Mouse (Mus musculus) liver, adult 2 months (tissue): Measurements from ENCODE around the gene 1700093K21Rik. TPM values are rescaled to one million over a fixed set of nuclear protein-coding genes. Genes with fewer than 3 reads are reported as not detected.
A peak's percentile ranks its signal among the peaks of the same experiment; 100 is the strongest.

Experiments used
- DNase-seq: peaks from one replicate; pipeline ENCODE4 v3.0.0-alpha.2; 2011; ENCODE audit warnings: low read depth, low spot score; ENCODE audit errors: extremely low read depth
- H3K27ac ChIP-seq: fragments of 200-500 bp; replicated peaks from 2 replicates; pipeline ENCODE4 v1.5.1; 2012; ENCODE audit warnings: low read depth, mild to moderate bottlenecking, control low read depth, inconsistent platforms, low read length; ENCODE audit not compliant: insufficient read depth
- H3K27me3 ChIP-seq: fragments of 200-500 bp; 2 replicates; pipeline ENCODE4 v1.6.1; 2012; ENCODE audit warnings: mild to moderate bottlenecking, moderate library complexity, low read length, inconsistent platforms; ENCODE audit not compliant: control insufficient read depth, insufficient read depth
- H3K36me3 ChIP-seq: fragments of 200-500 bp; 2 replicates; pipeline ENCODE4 v1.6.1; 2012; ENCODE audit warnings: low read length, inconsistent platforms; ENCODE audit not compliant: control insufficient read depth, insufficient read depth
- H3K4me1 ChIP-seq: fragments of 200-500 bp; 2 replicates; pipeline ENCODE4 v1.6.1; 2011; ENCODE audit warnings: low read length; ENCODE audit not compliant: control insufficient read depth, insufficient read depth
- H3K4me3 ChIP-seq: fragments of 200-500 bp; 2 replicates; pipeline ENCODE4 v1.5.1; 2011; ENCODE audit warnings: low read depth, mild to moderate bottlenecking, control low read depth, low read length, moderate library complexity; ENCODE audit not compliant: insufficient read depth
- H3K79me2 ChIP-seq: fragments of 200-500 bp; 2 replicates; pipeline ENCODE4 v1.6.1; 2012; ENCODE audit warnings: inconsistent platforms, mild to moderate bottlenecking, low read length, moderate library complexity; ENCODE audit not compliant: control insufficient read depth, insufficient read depth
- H3K9ac ChIP-seq: fragments of 200-500 bp; 2 replicates; pipeline ENCODE4 v1.6.1; 2012; ENCODE audit warnings: low read depth, mild to moderate bottlenecking, control low read depth, inconsistent platforms, low read length
- CTCF ChIP-seq: fragments of 200-500 bp; IDR thresholded peaks from 2 replicates; pipeline ENCODE4 v1.5.1; 2011; ENCODE audit warnings: low read depth, low read length, control low read depth
- POLR2A ChIP-seq: fragments of 200-500 bp; IDR thresholded peaks from 2 replicates; pipeline ENCODE4 v1.6.1; 2011; ENCODE audit warnings: low read length, control low read depth; ENCODE audit not compliant: insufficient read depth; ENCODE audit errors: extremely low read depth
- WGBS: fragments of 180-500 bp; shearing (Covaris S2); methylation state at CpG from one replicate; pipeline ENCODE4 v1.1.7; 2018; 5-methylcytosine and 5-hydroxymethylcytosine counted together
- polyA plus RNA-seq: library from polyadenylated mRNA; depleted of rRNA; stranded (reverse); fragments of >200 nt; gene quantifications from 2 replicates; pipeline ENCODE4 v1.2.3, GENCODE M21; 2012; rRNA removed
- total RNA-seq: library from RNA; depleted of rRNA; stranded (reverse); fragments of >200 nt; gene quantifications from 2 replicates; pipeline ENCODE4 v1.2.3, GENCODE M21; 2014; rRNA removed

Gene 1700093K21Rik
- total and polyA plus RNA-seq, 2 experiments: not detected

- no peak for DNase-seq
- no peak overlapping the region for H3K27ac ChIP-seq
- no peak overlapping the region for H3K4me3 ChIP-seq
- peaks cover 18% of the 10 kb centered on the region for H3K4me1 ChIP-seq
- no peaks in the 10 kb centered on the region for H3K27me3 ChIP-seq
- H3K36me3 ChIP-seq: peaks cover 22% of the 10 kb centered on the region
- H3K79me2 ChIP-seq: peaks cover 13% of the 10 kb centered on the region
- 44% methylated on average over 6 of the region's 6 CpGs for WGBS
- H3K9ac ChIP-seq: peak overlapping the region; percentile 29; the same call in 1 of the 2 replicates
- TF ChIP-seq POLR2A (no peak), CTCF (no peak)
These were observed 24.3 kb downstream of the 1700093K21Rik start for GRCm38 (mm10) chr11:23496661-23497060.

DNA sequence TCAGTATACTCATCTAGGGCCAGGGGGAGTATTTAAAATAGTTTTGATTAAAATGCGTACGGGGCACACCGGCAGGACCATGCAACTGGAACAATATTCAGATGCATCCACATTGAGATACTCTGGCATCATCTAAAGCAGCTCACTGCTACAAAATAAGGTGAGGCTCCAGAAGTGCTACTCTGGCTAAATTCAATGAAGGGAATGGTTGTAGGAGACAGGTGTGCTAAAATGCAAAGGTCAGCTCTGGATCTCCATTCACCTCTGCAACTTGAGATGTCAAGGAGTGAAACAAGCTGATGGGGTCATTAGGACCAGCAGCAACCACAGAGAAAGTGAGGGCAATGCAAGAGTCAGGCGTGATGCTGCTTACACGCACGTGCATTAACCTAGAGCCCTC, 25.7 kb downstream of the 1700093K21Rik start:
- 94% methylated on average over 6 of the region's 6 CpGs for WGBS
- no peak for DNase-seq
- Histone ChIP-seq H3K79me2 (peaks cover 13% of the 10 kb centered on the region), H3K4me3 (no peak overlapping the region), H3K9ac (no peak overlapping the region), H3K27ac (no peak overlapping the region), H3K27me3 (no peaks in the 10 kb centered on the region), H3K36me3 (peaks cover 37% of the 10 kb centered on the region), H3K4me1 (peaks cover 18% of the 10 kb centered on the region)
- TF ChIP-seq POLR2A: no peak
- no peak for TF ChIP-seq CTCF

- no peak overlapping the region for H3K27ac ChIP-seq
- DNase-seq: no peak
- no peak overlapping the region for H3K4me3 ChIP-seq
- H3K27me3 ChIP-seq: no peaks in the 10 kb centered on the region
- H3K36me3 ChIP-seq: peaks cover 65% of the 10 kb centered on the region
- peaks cover 15% of the 10 kb centered on the region for H3K4me1 ChIP-seq
- 85% methylated on average over 4 of the region's 4 CpGs for WGBS
- H3K79me2 ChIP-seq: peaks cover 13% of the 10 kb centered on the region
- H3K9ac ChIP-seq: no peak overlapping the region
- no peak for TF ChIP-seq CTCF
- TF ChIP-seq POLR2A: no peak
These were observed 28.7 kb downstream of the 1700093K21Rik start for GRCm38 (mm10) chr11:23492048-23492790.

GRCm38 (mm10) chr11:23489955-23490354, 31.0 kb downstream of the 1700093K21Rik start:
- no peak overlapping the region for H3K9ac ChIP-seq
- 90% methylated on average over 1 of the region's 1 CpGs for WGBS
- DNase-seq: no peak
- no peak overlapping the region for H3K4me3 ChIP-seq
- no peaks in the 10 kb centered on the region for H3K4me1 ChIP-seq
- no peak overlapping the region for H3K27ac ChIP-seq
- H3K79me2 ChIP-seq: no peaks in the 10 kb centered on the region
- TF ChIP-seq POLR2A: no peak
- H3K27me3 ChIP-seq: no peaks in the 10 kb centered on the region
- peaks cover 73% of the 10 kb centered on the region for H3K36me3 ChIP-seq

Other genes with a start within 250 kb of the 1700093K21Rik start
- 29.4 and 31.0 TPM in 2 replicates for gene Usp34, start 214.3 kb downstream of the 1700093K21Rik start, total RNA-seq
- gene Usp34, start 214.3 kb downstream of the 1700093K21Rik start, polyA plus RNA-seq: 2.8 and 3.0 TPM in 2 replicates
- 20.5 and 27.3 TPM in 2 replicates for gene Ahsa2, start 23.1 kb downstream of the 1700093K21Rik start, total RNA-seq
- 12.1 and 16.2 TPM in 2 replicates for gene Ahsa2, start 23.1 kb downstream of the 1700093K21Rik start, polyA plus RNA-seq
- gene 0610010F05Rik, start 112.5 kb upstream of the 1700093K21Rik start, total RNA-seq: 12.5 and 13.6 TPM in 2 replicates
- gene 0610010F05Rik, start 112.5 kb upstream of the 1700093K21Rik start, polyA plus RNA-seq: 1.3 and 1.7 TPM in 2 replicates
- 15.8 and 21.6 TPM in 2 replicates for gene Pus10, start 144.5 kb upstream of the 1700093K21Rik start, total RNA-seq
- gene Pus10, start 144.5 kb upstream of the 1700093K21Rik start, polyA plus RNA-seq: 1.7 and 2.1 TPM in 2 replicates
- gene Pex13, start 144.8 kb upstream of the 1700093K21Rik start, total RNA-seq: 28.9 and 29.4 TPM in 2 replicates
- gene Pex13, start 144.8 kb upstream of the 1700093K21Rik start, polyA plus RNA-seq: 11.5 and 18.1 TPM in 2 replicates
- 2.1 and 2.3 TPM in 2 replicates for gene Rel, start 249.8 kb upstream of the 1700093K21Rik start, total RNA-seq
- 1.3 TPM in 2 replicates for gene Rel, start 249.8 kb upstream of the 1700093K21Rik start, polyA plus RNA-seq